Mouse (Mus musculus) frontal cortex, postnatal 36 days (tissue): ENCODE results near the gene Ung.
A peak's percentile ranks its signal among the peaks of the same experiment; 100 is the strongest.

Experiments
- DNase-seq, 2 experiments: peaks; one replicate each; pipeline ENCODE4 v3.0.0; 2022; ENCODE audit warnings: low spot score in 2 of 2

Gene Ung

GRCm38 (mm10) chr5:114130698-114131520, 723 bp downstream of the Ung start:
- DNase-seq = peak; percentile 91 to 93

DNA sequence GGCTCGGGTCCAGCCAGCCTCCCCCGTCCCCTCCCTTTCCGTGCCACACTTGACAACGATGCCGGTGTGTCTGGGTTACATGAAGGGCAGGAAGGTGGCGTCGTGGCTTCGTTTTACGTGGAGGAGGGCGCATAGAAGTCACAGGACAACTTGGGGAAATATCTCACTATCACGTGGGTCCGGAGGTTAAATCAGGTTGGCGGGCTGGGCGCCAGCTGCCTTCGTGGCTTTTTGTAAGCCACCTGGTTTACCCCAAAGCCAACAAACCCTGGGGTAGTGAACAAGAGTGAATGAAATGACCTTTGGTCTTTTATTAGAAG, 1.3 kb downstream of the Ung start:
- peak in 1 of 2 experiments; percentile 20 for DNase-seq

DNA sequence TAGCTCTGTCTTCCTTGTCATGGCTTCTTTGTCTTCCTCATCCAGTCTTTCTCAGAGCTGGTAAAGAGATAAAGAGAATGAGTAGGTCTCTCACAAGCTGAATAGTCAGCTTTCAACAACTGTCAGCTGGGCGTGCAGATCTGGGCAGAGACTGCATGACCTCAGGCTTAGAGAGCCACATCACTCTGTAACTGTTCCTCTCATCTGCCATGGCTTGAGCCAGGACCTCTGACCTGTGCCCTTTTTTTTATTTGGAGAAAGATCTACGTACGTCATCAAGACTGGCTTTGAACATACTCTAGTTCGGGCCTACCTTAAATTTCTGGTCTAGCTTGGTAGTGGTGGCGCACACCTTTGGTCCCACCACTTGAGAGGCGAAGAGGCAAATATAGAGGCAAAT, 2.7 kb downstream of the Ung start:
- no peak for DNase-seq

GRCm38 (mm10) chr5:114134091-114134534, 3.9 kb downstream of the Ung start:
- peak in 1 of 2 experiments; percentile 29 for DNase-seq

GRCm38 (mm10) chr5:114135516-114135915, 5.3 kb downstream of the Ung start:
- DNase-seq = no peak

- DNase-seq = no peak
Measured at GRCm38 (mm10) chr5:114137481-114138276, 7.5 kb downstream of the Ung start.

- no peak for DNase-seq
Measured at GRCm38 (mm10) chr5:114138277-114139164, 8.3 kb downstream of the Ung start.

DNA sequence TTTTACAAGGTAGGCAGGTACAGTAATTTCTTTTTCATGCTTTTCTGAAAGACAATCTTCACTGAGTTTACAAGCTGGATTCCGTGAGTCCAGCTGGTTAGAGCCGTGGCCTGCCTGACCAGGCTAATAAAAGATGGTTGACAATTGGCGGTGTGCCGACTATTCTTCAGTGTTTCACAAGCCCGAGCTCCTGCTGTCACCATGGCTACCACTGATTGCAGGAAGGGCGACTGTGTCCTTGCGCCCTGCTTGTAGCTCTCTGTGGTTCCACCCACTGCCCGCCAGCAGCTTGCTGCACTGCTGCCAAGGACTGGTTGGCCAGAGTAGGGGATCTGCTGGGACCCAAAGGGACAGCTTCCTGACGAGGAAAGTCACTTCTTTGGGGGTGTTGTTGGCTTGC, 9.0 kb downstream of the Ung start:
- DNase-seq = peak; percentile 51 to 81

DNA sequence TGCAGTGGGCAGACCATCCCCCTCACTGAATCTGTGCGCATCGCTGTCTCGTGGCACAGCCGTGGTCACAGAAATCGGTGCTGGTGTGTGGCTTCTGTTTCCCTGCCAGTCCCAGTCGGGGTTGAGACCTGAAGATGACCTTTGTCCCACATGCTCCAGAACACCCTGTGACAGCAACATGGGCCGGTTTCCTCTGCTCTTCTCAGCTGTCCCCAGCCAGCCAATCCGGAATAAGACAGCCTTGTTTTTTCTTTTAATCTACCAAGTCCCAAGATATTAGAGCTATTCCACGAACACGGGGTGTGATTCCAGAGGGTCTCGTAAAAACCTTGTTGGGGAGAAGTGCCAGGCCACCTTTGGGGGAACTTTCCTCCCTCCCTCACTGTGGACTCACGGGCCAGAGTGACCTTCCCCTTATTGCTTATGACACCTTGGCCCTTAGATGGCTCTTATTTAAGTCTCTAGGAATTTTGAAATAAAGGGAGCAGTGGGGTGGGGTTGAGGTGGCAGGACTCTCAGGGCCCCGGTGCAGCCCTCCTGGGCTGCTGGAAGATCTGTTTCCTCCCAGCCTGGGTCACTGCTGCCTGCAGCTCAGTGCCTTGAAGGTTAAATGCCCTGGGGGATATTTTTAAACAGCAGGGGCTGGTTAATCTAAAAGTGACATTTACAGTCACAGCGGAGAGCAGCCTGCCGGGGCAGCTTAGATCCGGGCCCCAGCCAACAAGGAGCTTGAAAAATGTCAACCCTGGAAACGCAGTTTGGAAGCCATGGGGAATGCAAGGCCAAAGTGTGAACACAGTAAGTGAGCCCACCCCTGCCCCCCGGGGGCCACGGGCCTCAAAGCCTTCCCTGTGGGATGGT, 16.1 kb downstream of the Ung start, which contains the start of gene Acacb:
TSS of gene Acacb (plus strand) at position 508 of the 861 bp plus-strand sequence.
- no peak for DNase-seq

GRCm38 (mm10) chr5:114147043-114147972, 17.1 kb downstream of the Ung start:
- no peak for DNase-seq

- no peak for DNase-seq
Measured at GRCm38 (mm10) chr5:114152359-114153092, 22.3 kb downstream of the Ung start.

GRCm38 (mm10) chr5:114153490-114153889, 23.3 kb downstream of the Ung start:
- DNase-seq = no peak

DNA sequence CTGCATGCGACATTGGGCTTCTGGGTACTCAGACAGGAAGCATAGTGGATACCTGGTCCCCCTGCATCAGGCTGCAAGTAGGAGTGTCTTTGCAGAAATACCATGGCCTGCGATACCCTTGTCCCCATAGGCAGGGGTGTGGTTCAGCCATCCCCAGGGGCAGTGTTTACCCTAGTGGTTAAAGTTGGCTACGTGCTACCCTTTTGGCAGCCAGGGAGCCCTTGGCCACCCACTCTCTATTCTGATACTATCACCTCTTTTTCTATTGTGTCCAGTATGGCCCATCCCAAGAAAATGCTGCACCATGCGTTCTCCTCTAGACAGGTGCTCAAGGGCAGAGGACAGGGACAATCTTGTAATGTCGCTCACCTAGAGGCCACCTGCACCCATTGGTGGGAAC, 24.6 kb downstream of the Ung start:
- no peak for DNase-seq

DNA sequence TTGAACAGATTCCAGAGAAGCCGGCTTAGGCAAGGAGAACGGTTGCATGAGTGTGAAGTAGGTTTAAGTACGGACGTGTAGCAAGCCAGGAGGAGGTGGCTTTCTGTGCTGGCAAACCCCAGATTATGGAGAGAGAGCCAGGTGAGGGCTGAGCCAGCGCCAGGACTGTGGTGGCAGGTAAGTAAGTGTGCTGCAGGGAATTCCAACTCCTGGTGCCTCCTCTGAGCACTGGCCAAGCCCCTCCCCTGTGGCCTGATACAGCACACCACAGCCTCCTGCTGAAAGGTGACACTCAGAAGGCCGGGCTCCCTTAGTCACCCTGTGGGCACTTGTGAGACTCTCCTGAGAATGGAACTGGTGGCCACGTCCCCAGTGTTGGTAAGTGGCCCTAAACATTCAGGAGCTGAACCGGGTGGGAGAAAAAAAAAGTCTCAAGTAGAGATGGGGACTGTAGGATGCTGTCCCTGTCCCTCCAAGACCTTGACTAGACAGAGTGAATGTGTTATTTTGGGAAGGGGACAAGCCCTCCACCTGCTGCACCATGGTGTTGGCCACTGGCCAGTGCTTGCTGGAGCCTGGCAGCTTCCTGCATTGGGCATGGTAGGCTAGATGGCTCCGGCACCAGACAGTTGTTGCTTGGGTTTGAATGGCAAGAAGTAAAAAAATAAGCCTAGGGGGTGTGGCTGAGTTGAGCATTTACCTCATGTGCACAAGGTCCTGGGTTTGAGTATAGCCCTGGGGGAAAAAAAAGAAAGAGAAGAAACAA, 25.2 kb downstream of the Ung start:
- DNase-seq = no peak

DNA sequence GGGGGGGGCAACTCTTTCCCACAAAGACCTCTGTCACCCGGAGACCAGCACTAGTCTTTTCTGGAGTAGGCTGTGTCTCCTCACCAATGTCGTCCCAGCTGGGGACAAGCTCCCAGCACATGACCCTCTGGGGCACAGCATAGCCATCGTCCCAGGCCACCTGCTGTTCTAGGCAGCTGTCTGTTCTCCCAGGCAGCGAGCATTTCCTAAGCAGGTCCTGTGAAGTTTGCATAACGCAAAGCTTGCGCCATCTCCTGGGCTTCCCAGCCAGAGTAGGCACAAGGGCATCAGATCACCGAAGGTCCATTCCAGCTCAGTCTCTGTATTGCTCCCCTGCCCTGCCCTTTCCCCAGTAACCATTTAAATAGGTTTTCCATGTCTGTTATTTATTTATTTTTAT, 27.1 kb downstream of the Ung start:
- DNase-seq = no peak

DNA sequence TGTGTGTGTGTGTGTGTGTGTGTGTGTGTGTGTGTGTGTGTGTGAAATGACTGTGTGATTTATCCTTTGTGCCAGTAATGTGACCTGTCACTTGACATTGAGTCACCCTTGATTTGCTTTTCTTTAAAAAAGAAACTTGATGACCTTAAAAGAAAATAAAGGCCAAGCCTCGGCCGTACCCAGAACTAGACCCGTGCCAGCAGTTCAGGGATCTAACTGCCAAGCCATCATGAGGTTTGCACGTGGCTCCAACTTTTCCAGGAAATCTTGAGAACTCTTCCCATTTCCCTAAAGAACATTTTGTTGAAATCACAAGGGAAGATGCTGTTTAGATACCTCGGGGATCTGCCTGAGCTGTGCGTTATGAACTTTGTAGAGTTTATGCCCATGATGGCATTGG, 31.2 kb downstream of the Ung start:
- DNase-seq = no peak

DNA sequence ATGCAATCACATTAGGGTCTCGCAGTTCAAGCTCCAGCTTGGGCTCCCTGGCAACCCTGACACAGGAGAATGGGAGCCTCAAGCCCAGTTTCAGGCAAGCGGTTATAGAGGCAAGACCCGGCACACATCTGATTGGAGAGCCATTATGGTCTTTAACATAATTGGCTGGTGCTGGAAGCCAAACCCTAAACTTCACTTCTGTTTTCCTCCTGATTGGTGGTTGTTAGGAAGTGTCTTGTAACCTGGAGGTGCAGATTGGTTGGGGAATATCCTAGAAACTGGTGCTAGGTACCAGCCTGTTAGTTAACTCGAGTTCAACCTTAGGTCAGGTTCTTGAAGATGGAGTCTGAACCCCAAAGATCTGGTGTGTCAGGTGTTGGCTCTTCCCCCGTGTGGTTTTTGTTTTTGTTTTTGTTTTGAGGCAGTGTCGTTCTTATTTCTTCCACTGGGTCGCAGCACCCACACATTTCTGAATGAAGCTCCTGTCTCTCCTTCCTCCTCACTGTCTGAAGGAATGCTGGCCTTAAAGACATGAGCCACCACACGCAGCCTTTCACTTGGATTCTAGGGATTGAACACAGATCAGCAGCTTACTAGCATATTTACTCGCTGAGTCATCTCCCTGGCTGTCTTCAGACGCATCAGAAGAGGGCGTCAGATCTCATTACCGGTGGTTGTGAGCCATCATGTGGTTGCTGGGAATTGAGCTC, 32.1 kb downstream of the Ung start:
- no peak for DNase-seq
